ENCODE assay signal across 8 mouse cellular contexts in the genomic region with DNA sequence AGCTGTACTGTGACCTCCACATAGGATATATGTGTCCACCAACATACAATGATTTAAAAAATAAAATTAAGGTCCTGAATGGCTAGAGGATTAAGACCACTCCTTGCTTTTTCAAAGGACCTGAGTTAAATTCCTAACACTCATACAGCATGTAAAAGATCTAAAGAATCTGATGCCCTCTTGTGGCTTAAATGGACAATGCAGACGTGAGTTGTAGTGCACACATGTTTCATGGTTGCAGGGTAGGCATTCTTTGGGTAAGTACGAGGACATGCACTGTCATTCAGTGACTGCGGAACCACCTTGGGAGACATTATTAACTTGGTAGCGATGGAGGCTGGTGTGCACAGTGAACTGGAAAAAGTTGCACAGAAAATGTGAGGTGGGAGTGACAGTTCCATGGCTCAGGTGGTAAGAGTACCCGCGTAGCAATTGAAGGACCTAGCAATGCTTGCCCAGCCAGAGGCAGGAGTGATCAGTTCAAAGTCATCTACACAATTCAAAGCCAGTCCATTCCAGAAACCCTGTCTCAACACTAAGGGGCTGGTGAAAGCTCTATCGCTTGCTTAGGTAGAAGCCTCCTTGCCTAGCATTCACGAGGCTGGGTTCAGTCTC. TPM values are rescaled to one million over a fixed set of nuclear protein-coding genes. Genes with fewer than 3 reads are reported as not detected.
DNase-seq lines count a peak whose midpoint lies in the region; ATAC-seq and TF ChIP-seq lines count a peak whose summit lies in the region.

No protein-coding gene starts in this region.

- intact Hi-C loops in gastrocnemius, postnatal 36 days (cut with DNase I), result no loop called here

- TF ChIP-seq CTCF in cortical plate, adult 2 months (IDR thresholded peaks at IDR 0.05; ENCODE audit: extremely low read depth, insufficient read depth, low read length), result peak; percentile 50

- no peak overlapping the region for H3K27ac ChIP-seq in cortical plate, adult 2 months (ENCODE audit: insufficient read depth, low read length)

- peak; percentile 81 for ATAC-seq in megakaryocyte, adult 5-6 weeks (ENCODE audit: poor library complexity, severe bottlenecking)

- no peak for TF ChIP-seq POLR2A in cortical plate, adult 2 months (IDR thresholded peaks at IDR 0.05; ENCODE audit: extremely low read depth, insufficient read depth, low read length)

- H3K4me3 ChIP-seq in cortical plate, adult 2 months (ENCODE audit: insufficient read depth, low read length), result no peak overlapping the region

- DNase-seq in cerebellum, postnatal 14 days, result peak; percentile 44 to 54
- DNase-seq in cerebellum, adult 11 months, result no peak
- peak; percentile 28 to 32 for DNase-seq in right cerebral cortex, adult 2 months (ENCODE audit: low spot score in 2 of 2)
- DNase-seq in right cerebral cortex, postnatal 25 days, result no peak
- DNase-seq in kidney, adult 8-10 months, result peak; percentile 45 to 50
- DNase-seq in gastrocnemius, postnatal 36 days, result no peak

- no peaks in the 10 kb centered on the region for H3K4me1 ChIP-seq in cortical plate, adult 2 months (ENCODE audit: control insufficient read depth, insufficient read depth, low read length)

RNA-seq across cellular contexts. Expression of a gene that starts 17.5 kb away (rescaled TPM):
- polyA plus RNA-seq in cortical plate, adult 2 months (2012; rRNA removed), result 3.9 and 5.4 TPM in 2 replicates
- 1.4 and 5.4 TPM in 2 replicates for total RNA-seq in megakaryocyte, adult 5-6 weeks (2015)
- 2.0 and 3.5 TPM in 2 replicates for total RNA-seq in megakaryocyte, adult 5-6 weeks (2017)
- total RNA-seq in gastrocnemius, postnatal 36 days (2021), result 1 to 10 TPM; 2.5 to 5.4 TPM

RNA-seq across cellular contexts. Expression of a gene that starts 21.3 kb away (rescaled TPM):
- 16.5 and 18.2 TPM in 2 replicates for polyA plus RNA-seq in cortical plate, adult 2 months (2012; rRNA removed)
- total RNA-seq in megakaryocyte, adult 5-6 weeks (2015), result 10.3 and 12.2 TPM in 2 replicates
- 7.2 and 7.7 TPM in 2 replicates for total RNA-seq in megakaryocyte, adult 5-6 weeks (2017)
- total RNA-seq in gastrocnemius, postnatal 36 days (2021), result 10 to 100 TPM; 10.1 to 12.8 TPM

RNA-seq across cellular contexts. Expression of a gene that starts 22.8 kb away (rescaled TPM):
- polyA plus RNA-seq in cortical plate, adult 2 months (2012; rRNA removed), result 131 and 139 TPM in 2 replicates
- total RNA-seq in megakaryocyte, adult 5-6 weeks (2015), result 115 and 124 TPM in 2 replicates
- 34.7 and 37.8 TPM in 2 replicates for total RNA-seq in megakaryocyte, adult 5-6 weeks (2017)
- total RNA-seq in gastrocnemius, postnatal 36 days (2021), result 10 to 100 TPM; 92.5 to 95.9 TPM

RNA-seq across cellular contexts. Expression of a gene that starts 33.8 kb away (rescaled TPM):
- polyA plus RNA-seq in cortical plate, adult 2 months (2012; rRNA removed), result 21.6 and 25.3 TPM in 2 replicates
- total RNA-seq in megakaryocyte, adult 5-6 weeks (2015), result 11.3 and 11.7 TPM in 2 replicates
- 23.5 and 28.5 TPM in 2 replicates for total RNA-seq in megakaryocyte, adult 5-6 weeks (2017)
- 1 to 10 TPM; 6.9 to 8.3 TPM for total RNA-seq in gastrocnemius, postnatal 36 days (2021)

RNA-seq across cellular contexts. Expression of a gene that starts 34.2 kb away (rescaled TPM):
- 17.1 and 19.7 TPM in 2 replicates for polyA plus RNA-seq in cortical plate, adult 2 months (2012; rRNA removed)
- total RNA-seq in megakaryocyte, adult 5-6 weeks (2015), result 114 and 128 TPM in 2 replicates
- 184 and 191 TPM in 2 replicates for total RNA-seq in megakaryocyte, adult 5-6 weeks (2017)
- 1 to 10 TPM; 7.6 to 8.7 TPM for total RNA-seq in gastrocnemius, postnatal 36 days (2021)

Comparison
In these comparisons a context has a peak if more than half of its experiments do, and no peak if none do; other contexts are left out.
1. DNase-seq: peak in cerebellum, postnatal 14 days (2 of 2), right cerebral cortex, adult 2 months (2 of 2) and kidney, adult 8-10 months (2 of 2); none in cerebellum, adult 11 months (single experiment), right cerebral cortex, postnatal 25 days (single experiment) and gastrocnemius, postnatal 36 days (0 of 2).